24 mouse cellular contexts compared by ENCODE assay signal in genomic region chr11:51476543-51476942, GRCm38 (mm10).
DNase-seq lines count a peak whose midpoint lies in the region; ATAC-seq and TF ChIP-seq lines count a peak whose summit lies in the region.
"Had no signal": no experiment of that assay in that cellular context is flagged by ENCODE, and none has a peak within 500 bp of the region (broad histone marks: within the 10 kb centered on the region; RNA-seq: fewer than 3 reads in every experiment).

No protein-coding gene starts in this region.

- H3K36me3 ChIP-seq in heart, embryonic 10.5 days = no peaks in the 10 kb centered on the region
- H3K36me3 ChIP-seq in lung, embryonic 15.5 days = no peaks in the 10 kb centered on the region
- no peaks in the 10 kb centered on the region for H3K36me3 ChIP-seq in embryonic facial prominence, embryonic 10.5 days (replicated peaks)
- H3K36me3 ChIP-seq: forebrain, embryonic 10.5 days; heart, embryonic 12.5 days; hindbrain, embryonic 10.5 days; hindbrain, embryonic 13.5 days had no signal

- no peak overlapping the region for H3K9ac ChIP-seq in lung, embryonic 15.5 days
- H3K9ac ChIP-seq: forebrain, embryonic 13.5 days; heart, embryonic 12.5 days; hindbrain, embryonic 13.5 days had no signal

- no peak for TF ChIP-seq CTCF in lung, adult 2 months (IDR thresholded peaks at IDR 0.05; ENCODE audit: insufficient read depth, low read length)

- no peak for DNase-seq in heart, embryonic 10.5 days (ENCODE audit: low spot score)
- no peak for DNase-seq in heart, postnatal 10 days
- DNase-seq in lung, adult 2 months = no peak
- no peak for DNase-seq in embryonic facial prominence, embryonic 10.5 days (ENCODE audit: low spot score)
- DNase-seq in testis, postnatal 10 days (ENCODE audit: low spot score) = no peak
- DNase-seq: adrenal gland, adult 2 months; adrenal gland, postnatal 14 days; cerebellum, adult 11 months; cerebellum, adult 2 months; cerebellum, adult 9-11 months; cerebellum, postnatal 25 days; gastrocnemius, postnatal 14 days; heart, adult 11 months; heart, postnatal 36 days had no signal

- peak overlapping the region; percentile 56; the same call in 1 of the 2 replicates for H3K27ac ChIP-seq in heart, embryonic 10.5 days
- H3K27ac ChIP-seq in lung, embryonic 15.5 days = peak overlapping the region; percentile 68; the same call in 1 of the 2 replicates
- H3K27ac ChIP-seq in embryonic facial prominence, embryonic 10.5 days (replicated peaks) = peak overlapping the region; percentile 8
- H3K27ac ChIP-seq: forebrain, embryonic 10.5 days; gastrocnemius, adult 2 months; hindbrain, embryonic 10.5 days had no signal

- ATAC-seq in lung, embryonic 15.5 days (ENCODE audit: borderline replicate concordance, extremely low read depth, low FRiP score, low TSS enrichment) = no peak
- ATAC-seq: forebrain, embryonic 13.5 days; forebrain, embryonic 16.5 days; hindbrain, embryonic 16.5 days; intestine, embryonic 16.5 days had no signal

- peaks cover 13% of the 10 kb centered on the region; the same call in 1 of the 2 replicates for H3K27me3 ChIP-seq in heart, embryonic 10.5 days (ENCODE audit: insufficient read depth, poor library complexity, severe bottlenecking)
- H3K27me3 ChIP-seq in lung, embryonic 15.5 days = no peaks in the 10 kb centered on the region
- no peaks in the 10 kb centered on the region for H3K27me3 ChIP-seq in embryonic facial prominence, embryonic 10.5 days (replicated peaks; ENCODE audit: low read depth, poor library complexity, severe bottlenecking)
- H3K27me3 ChIP-seq: forebrain, embryonic 13.5 days; hindbrain, embryonic 13.5 days had no signal

- no peak overlapping the region for H3K4me2 ChIP-seq in lung, embryonic 15.5 days
- H3K4me2 ChIP-seq: forebrain, embryonic 13.5 days; heart, embryonic 12.5 days; hindbrain, embryonic 13.5 days had no signal

- no peaks in the 10 kb centered on the region for H3K9me3 ChIP-seq in heart, embryonic 10.5 days
- no peaks in the 10 kb centered on the region for H3K9me3 ChIP-seq in lung, embryonic 15.5 days
- H3K9me3 ChIP-seq in embryonic facial prominence, embryonic 10.5 days = peaks cover 6% of the 10 kb centered on the region; the same call in 1 of the 2 replicates
- H3K9me3 ChIP-seq: forebrain, embryonic 10.5 days; forebrain, embryonic 13.5 days; heart, embryonic 12.5 days; hindbrain, embryonic 10.5 days; hindbrain, embryonic 13.5 days had no signal

- no peak for TF ChIP-seq POLR2A in lung, adult 2 months (IDR thresholded peaks at IDR 0.05; ENCODE audit: borderline replicate concordance, extremely low read depth, low read depth, low read length)

- WGBS in heart, embryonic 10.5 days = 68% methylated on average over 4 of the region's 4 CpGs
- 63% methylated on average over 4 of the region's 4 CpGs for WGBS in lung, embryonic 15.5 days
- 61% methylated on average over 4 of the region's 4 CpGs for WGBS in lung, adult 2 months
- WGBS in embryonic facial prominence, embryonic 10.5 days = 66% methylated on average over 4 of the region's 4 CpGs

- H3K4me3 ChIP-seq in heart, embryonic 10.5 days = no peak overlapping the region
- no peak overlapping the region for H3K4me3 ChIP-seq in lung, embryonic 15.5 days
- H3K4me3 ChIP-seq in lung, adult 2 months (replicated peaks; ENCODE audit: extremely low read depth, low read depth, low read length) = no peak overlapping the region
- no peak overlapping the region for H3K4me3 ChIP-seq in embryonic facial prominence, embryonic 10.5 days
- H3K4me3 ChIP-seq: forebrain, embryonic 10.5 days; forebrain, embryonic 13.5 days; gastrocnemius, adult 2 months; heart, embryonic 12.5 days; hindbrain, embryonic 10.5 days; hindbrain, embryonic 13.5 days had no signal

- H3K4me1 ChIP-seq in heart, embryonic 10.5 days = peaks cover 8% of the 10 kb centered on the region
- peaks cover 17% of the 10 kb centered on the region for H3K4me1 ChIP-seq in lung, embryonic 15.5 days
- no peaks in the 10 kb centered on the region for H3K4me1 ChIP-seq in lung, adult 2 months (ENCODE audit: control insufficient read depth, insufficient read depth, low read length)
- H3K4me1 ChIP-seq in embryonic facial prominence, embryonic 10.5 days = peaks cover 28% of the 10 kb centered on the region
- H3K4me1 ChIP-seq: forebrain, embryonic 13.5 days; hindbrain, embryonic 13.5 days had no signal

- intact Hi-C loops in heart, postnatal 10 days (cut with DNase I) = no loop called here

Comparison
In these comparisons a context has a peak if more than half of its experiments do, and no peak if none do; other contexts are left out.
1. H3K27ac ChIP-seq: peak in every context shown above with its lines; median percentile 68 in lung, embryonic 15.5 days; 56 in heart, embryonic 10.5 days; 8 in embryonic facial prominence, embryonic 10.5 days.